Mouse (Mus musculus): ENCODE results near the gene Mast2. TPM values are rescaled to one million over a fixed set of nuclear protein-coding genes. Genes with fewer than 3 reads are reported as not detected.

The Mast2 gene
- total and polyA plus RNA-seq, 3 experiments: 13.3 to 126 (median 46.4) TPM

- no peaks in the 10 kb centered on the region for H3K9me3 ChIP-seq (replicated peaks; ENCODE audit: insufficient read depth, low read length)
- TF ChIP-seq GABPA (IDR thresholded peaks at IDR 0.05; ENCODE audit: low read depth, low read length) (no peak), TAL1 (IDR thresholded peaks at IDR 0.05; ENCODE audit: low read length) (no peak), NRF1 (IDR thresholded peaks at IDR 0.05; ENCODE audit: insufficient read depth, low read depth, low read length, poor library complexity, severe bottlenecking) (no peak), MYB (IDR thresholded peaks at IDR 0.05; ENCODE audit: low read depth, low read length) (no peak), ZKSCAN1 (IDR thresholded peaks at IDR 0.05; ENCODE audit: low read depth, low read length) (no peak), USF2 (IDR thresholded peaks at IDR 0.05; ENCODE audit: borderline replicate concordance in 1 of 2, insufficient read depth in 1 of 2, low read depth in 1 of 2, low read length in 2 of 2) (no peak), POLR2A (IDR thresholded peaks at IDR 0.05; ENCODE audit: control insufficient read depth in 1 of 2, insufficient read depth in 1 of 2, low read depth in 1 of 2, low read length in 2 of 2, poor library complexity in 1 of 2) (no peak), MAZ (IDR thresholded peaks at IDR 0.05; ENCODE audit: low read depth, low read length) (no peak), RAD21 (IDR thresholded peaks at IDR 0.05; ENCODE audit: low read depth, low read length) (no peak), ELF1 (IDR thresholded peaks at IDR 0.05; ENCODE audit: low read depth, low read length) (no peak), SMC3 (IDR thresholded peaks at IDR 0.05; ENCODE audit: low read depth, low read length) (no peak), EP300 (IDR thresholded peaks at IDR 0.05; ENCODE audit: low read depth in 1 of 2, low read length in 2 of 2) (no peak), POLR2AphosphoS5 (IDR thresholded peaks at IDR 0.05; ENCODE audit: borderline replicate concordance, low read depth, low read length) (no peak), RCOR1 (IDR thresholded peaks at IDR 0.05; ENCODE audit: low read depth, low read length) (no peak), CTCF (IDR thresholded peaks at IDR 0.05 in 2 of 3, conservative IDR thresholded peaks at IDR 0.05 in 1 of 3; ENCODE audit: control insufficient read depth in 1 of 3, insufficient read depth in 1 of 3, low read depth in 2 of 3, low read length in 3 of 3, poor library complexity in 1 of 3, severe bottlenecking in 1 of 3) (no peak), POLR2AphosphoS2 (IDR thresholded peaks at IDR 0.05; ENCODE audit: low read length) (no peak), KAT2A (conservative IDR thresholded peaks at IDR 0.05; ENCODE audit: low read depth, low read length) (no peak)
- peaks cover 2 to 8% of the 10 kb centered on the region in 2 experiments; a peak in 2 of 4 replicates for H3K4me1 ChIP-seq (ENCODE audit: control insufficient read depth in 1 of 2, insufficient read depth in 2 of 2, low read length in 2 of 2)
- peak; percentile 28 for DNase-seq (ENCODE audit: low read depth, low spot score)
- no peak overlapping the region for H3K4me3 ChIP-seq (ENCODE audit: control insufficient read depth in 1 of 2, insufficient read depth in 1 of 2, low read depth in 2 of 2, low read length in 2 of 2)
- no peak overlapping the region for H3K27ac ChIP-seq (ENCODE audit: control insufficient read depth, low read depth, low read length)
- no peak overlapping the region for H3K9ac ChIP-seq (ENCODE audit: control insufficient read depth, low read depth, low read length, poor library complexity, severe bottlenecking)
- H3K27me3 ChIP-seq (ENCODE audit: control insufficient read depth in 1 of 2, insufficient read depth in 2 of 2, low read length in 2 of 2): no peaks in the 10 kb centered on the region
- H3K79me2 ChIP-seq (ENCODE audit: control insufficient read depth, insufficient read depth, low read length, poor library complexity): no peaks in the 10 kb centered on the region; the same call in 1 of the 2 replicates
- peaks cover 0 to 16% of the 10 kb centered on the region in 2 experiments; a peak in 2 of 4 replicates for H3K36me3 ChIP-seq (ENCODE audit: control insufficient read depth in 1 of 2, insufficient read depth in 2 of 2, low read length in 2 of 2)
These were observed 65.9 kb downstream of the Mast2 start for GRCm38 (mm10) chr4:116398051-116398450.

- H3K27me3 ChIP-seq (ENCODE audit: control insufficient read depth in 1 of 2, insufficient read depth in 2 of 2, low read length in 2 of 2): no peaks in the 10 kb centered on the region
- H3K4me1 ChIP-seq (ENCODE audit: control insufficient read depth in 1 of 2, insufficient read depth in 2 of 2, low read length in 2 of 2): no peaks in the 10 kb centered on the region
- no peak overlapping the region for H3K4me3 ChIP-seq (ENCODE audit: control insufficient read depth in 1 of 2, insufficient read depth in 1 of 2, low read depth in 2 of 2, low read length in 2 of 2)
- no peaks in the 10 kb centered on the region for H3K9me3 ChIP-seq (replicated peaks; ENCODE audit: insufficient read depth, low read length)
- peaks cover 0 to 2% of the 10 kb centered on the region in 2 experiments; a peak in 2 of 4 replicates for H3K36me3 ChIP-seq (ENCODE audit: control insufficient read depth in 1 of 2, insufficient read depth in 2 of 2, low read length in 2 of 2)
- H3K9ac ChIP-seq (ENCODE audit: control insufficient read depth, low read depth, low read length, poor library complexity, severe bottlenecking): no peak overlapping the region
- peak; percentile 19 for DNase-seq (ENCODE audit: low read depth, low spot score)
- H3K79me2 ChIP-seq (ENCODE audit: control insufficient read depth, insufficient read depth, low read length, poor library complexity): no peaks in the 10 kb centered on the region
- no peak overlapping the region for H3K27ac ChIP-seq (ENCODE audit: control insufficient read depth, low read depth, low read length)
- 0 out of 2 replicates have a peak, but pooled peaks have one; percentile 16 for TF ChIP-seq MEF2A (IDR thresholded peaks at IDR 0.05; ENCODE audit: extremely low read depth, insufficient replicate concordance, low read depth, low read length, poor library complexity, severe bottlenecking)
- no peak for TF ChIP-seq EP300 (IDR thresholded peaks at IDR 0.05; ENCODE audit: low read depth in 1 of 2, low read length in 2 of 2)
These were observed 85.9 kb downstream of the Mast2 start for GRCm38 (mm10) chr4:116377973-116378667.

Data from MEL (cell line).